Mouse (Mus musculus): ENCODE measurements at regions not wholly inside any gene's neighbourhood (a gene's known extent, or its start where the extent isn't known, plus 50 kb on each side); places are given as distances from the start of the nearest gene placed in this dataset.

- peak in 1 of 2 experiments; percentile 16 for DNase-seq (ENCODE audit: low spot score in 2 of 2)
Observed at GRCm38 (mm10) chr12:27604061-27604679, 261.8 kb upstream of the Sox11 start.

GRCm38 (mm10) chr12:27599149-27599548 lies 256.8 kb upstream of the Sox11 start:
- DNase-seq (ENCODE audit: low spot score in 2 of 2): peak; percentile 54 to 72

- no peak for DNase-seq (ENCODE audit: low spot score in 2 of 2)
Observed at GRCm38 (mm10) chr12:27597878-27598277, 255.5 kb upstream of the Sox11 start.

- peak in 1 of 2 experiments; percentile 2 for DNase-seq (ENCODE audit: low spot score in 2 of 2)
Observed at GRCm38 (mm10) chr12:27597322-27597721, 254.9 kb upstream of the Sox11 start.

- no peak for DNase-seq (ENCODE audit: low spot score in 2 of 2)
Observed at GRCm38 (mm10) chr12:27595576-27595975, 253.2 kb upstream of the Sox11 start.

GRCm38 (mm10) chr12:27593436-27593835 lies 251.1 kb upstream of the Sox11 start:
- DNase-seq (ENCODE audit: low spot score in 2 of 2): no peak

GRCm38 (mm10) chr12:27576109-27576700 lies 233.8 kb upstream of the Sox11 start:
- no peak for DNase-seq (ENCODE audit: low spot score in 2 of 2)

GRCm38 (mm10) chr12:27575629-27576028 lies 233.3 kb upstream of the Sox11 start:
- no peak for DNase-seq (ENCODE audit: low spot score in 2 of 2)

GRCm38 (mm10) chr12:27567250-27567649 lies 224.9 kb upstream of the Sox11 start:
- DNase-seq (ENCODE audit: low spot score in 2 of 2): no peak

GRCm38 (mm10) chr12:27565965-27566507 lies 223.7 kb upstream of the Sox11 start:
- no peak for DNase-seq (ENCODE audit: low spot score in 2 of 2)

- DNase-seq (ENCODE audit: low spot score in 2 of 2): no peak
Observed at GRCm38 (mm10) chr12:27564641-27565306, 222.4 kb upstream of the Sox11 start.

- no peak for DNase-seq (ENCODE audit: low spot score in 2 of 2)
Observed at GRCm38 (mm10) chr12:27563900-27564299, 221.5 kb upstream of the Sox11 start.

- no peak for DNase-seq (ENCODE audit: low spot score in 2 of 2)
Observed at GRCm38 (mm10) chr12:27552809-27553208, 210.4 kb upstream of the Sox11 start.

GRCm38 (mm10) chr12:27538210-27538609 lies 195.8 kb upstream of the Sox11 start:
- DNase-seq (ENCODE audit: low spot score in 2 of 2): no peak

- no peak for DNase-seq (ENCODE audit: low spot score in 2 of 2)
Observed at GRCm38 (mm10) chr12:27537507-27537906, 195.1 kb upstream of the Sox11 start.

- peak; percentile 2 to 3 for DNase-seq (ENCODE audit: low spot score in 2 of 2)
Observed at GRCm38 (mm10) chr12:27537017-27537416, 194.6 kb upstream of the Sox11 start.

GRCm38 (mm10) chr12:27525604-27526003 lies 183.2 kb upstream of the Sox11 start:
- DNase-seq (ENCODE audit: low spot score in 2 of 2): no peak

- DNase-seq (ENCODE audit: low spot score in 2 of 2): no peak
Observed at GRCm38 (mm10) chr12:27513253-27513652, 170.9 kb upstream of the Sox11 start.

- no peak for DNase-seq (ENCODE audit: low spot score in 2 of 2)
Observed at GRCm38 (mm10) chr12:27508226-27508560, 165.8 kb upstream of the Sox11 start.

GRCm38 (mm10) chr12:27507523-27508225 lies 165.3 kb upstream of the Sox11 start:
- DNase-seq (ENCODE audit: low spot score in 2 of 2): no peak

- no peak for DNase-seq (ENCODE audit: low spot score in 2 of 2)
Observed at GRCm38 (mm10) chr12:27502716-27503486, 160.5 kb upstream of the Sox11 start.

GRCm38 (mm10) chr12:27500516-27500915 lies 158.1 kb upstream of the Sox11 start:
- DNase-seq (ENCODE audit: low spot score in 2 of 2): no peak
